Mouse (Mus musculus) hindbrain, postnatal 0 days (tissue): ENCODE measurements around the gene Cplx3. TPM values are rescaled to one million over a fixed set of nuclear protein-coding genes. Genes with fewer than 3 reads are reported as not detected.

Source experiments
- ATAC-seq: fragments of 200-750 bp; cut with Nextera tagmentation; 2 replicates; pipeline ENCODE4 v1.8.0; 2017; ENCODE audit warnings: mild to moderate bottlenecking, moderate TSS enrichment, moderate library complexity
- DNase-seq: peaks from one replicate; pipeline ENCODE4 v3.0.0-alpha.2; 2015; ENCODE audit warnings: low spot score
- H3K27ac ChIP-seq: fragments of 300-500 bp; sonication (generic); 2 replicates; pipeline ENCODE4 v1.5.1; 2014; ENCODE audit warnings: mild to moderate bottlenecking
- H3K27me3 ChIP-seq: fragments of 300-500 bp; sonication (generic); 2 replicates; pipeline ENCODE4 v1.6.1; 2014; ENCODE audit warnings: low read length, mixed read lengths; ENCODE audit not compliant: insufficient read depth
- H3K36me3 ChIP-seq: fragments of 300-500 bp; sonication (generic); 2 replicates; pipeline ENCODE4 v1.6.1; 2014; ENCODE audit warnings: low read length, mixed read lengths; ENCODE audit not compliant: insufficient read depth
- H3K4me1 ChIP-seq: fragments of 300-500 bp; sonication (generic); 2 replicates; pipeline ENCODE4 v1.6.1; 2014; ENCODE audit warnings: antibody characterized with exemption, low read length, mixed read lengths; ENCODE audit not compliant: insufficient read depth
- H3K4me2 ChIP-seq: fragments of 300-500 bp; sonication (generic); 2 replicates; pipeline ENCODE4 v1.6.1; 2014; ENCODE audit warnings: low read depth, mild to moderate bottlenecking, low read length, moderate library complexity, mixed read lengths
- H3K4me3 ChIP-seq: fragments of 300-500 bp; sonication (generic); 2 replicates; pipeline ENCODE4 v1.5.1; 2014; ENCODE audit warnings: low read length
- H3K9ac ChIP-seq: fragments of 300-500 bp; sonication (generic); replicated peaks from 2 replicates; pipeline ENCODE4 v1.6.1; 2014; ENCODE audit warnings: mild to moderate bottlenecking, low read length, moderate library complexity, mixed read lengths
- H3K9me3 ChIP-seq: fragments of 300-500 bp; sonication (generic); 2 replicates; pipeline ENCODE4 v1.6.1; 2016; ENCODE audit warnings: low read length, mixed read lengths
- CTCF ChIP-seq: IDR thresholded peaks from 2 replicates; pipeline ENCODE4 v1.5.1; 2016; ENCODE audit warnings: antibody characterized with exemption, control low read depth, low read depth
- WGBS: fragments of 180-500 bp; shearing (Covaris S2); extraction: QIAGEN DNeasy Blood & Tissue Kit; methylation state at CpG from one replicate; pipeline ENCODE4 v1.1.7; 2014; 5-methylcytosine and 5-hydroxymethylcytosine counted together
- polyA plus RNA-seq: library from polyadenylated mRNA; unstranded; fragments of >200 nt; fragmentation: Nextera tagmentation; extraction: Ambion mirVana; gene quantifications from 2 replicates; pipeline ENCODE4 v1.2.1, GENCODE M21; 2015
- total RNA-seq: library from RNA; depleted of rRNA; stranded (reverse); fragments of >200 nt; gene quantifications from 2 replicates; pipeline ENCODE4 v1.2.3, GENCODE M21; 2014

Cplx3 gene
- total and polyA plus RNA-seq, 2 experiments from 2014 or later, result 0.10 to 1.2 TPM

GRCm38 (mm10) chr9:57561711-57562099 lies 44.4 kb downstream of the Cplx3 start:
- H3K4me2 ChIP-seq, result peak overlapping the region; percentile 93
- H3K36me3 ChIP-seq, result no peaks in the 10 kb centered on the region
- TF ChIP-seq CTCF, result no peak
- H3K4me1 ChIP-seq, result peaks cover 19% of the 10 kb centered on the region
- H3K9me3 ChIP-seq, result no peaks in the 10 kb centered on the region
- H3K27me3 ChIP-seq, result no peaks in the 10 kb centered on the region
- H3K4me3 ChIP-seq, result peak overlapping the region; percentile 77
- 0 out of 2 replicates have a peak overlapping the region, but pooled peaks have one; percentile 83 for H3K27ac ChIP-seq
- WGBS, result 83% methylated on average over 13 of the region's 13 CpGs
- no peak for ATAC-seq
- DNase-seq, result no peak
- H3K9ac ChIP-seq, result peak overlapping the region; percentile 67

GRCm38 (mm10) chr9:57560861-57561710 lies 45.0 kb downstream of the Cplx3 start, which contains the start of gene Scamp2:
Gene Scamp2 (plus strand): TSS chr9:57560943.
- peak within 1 kb of the TSS; percentile 93 for H3K4me2 ChIP-seq
- H3K4me1 ChIP-seq, result peaks cover 19% of the 10 kb centered on the region
- peak; percentile 50 for TF ChIP-seq CTCF
- 1% methylated on average over 37 of the region's 37 CpGs for WGBS
- peak within 1 kb of the TSS; percentile 77 for H3K4me3 ChIP-seq
- H3K27ac ChIP-seq, result peak within 1 kb of the TSS; percentile 83
- no peaks in the 10 kb centered on the region for H3K36me3 ChIP-seq
- no peaks in the 10 kb centered on the region for H3K9me3 ChIP-seq
- no peaks in the 10 kb centered on the region for H3K27me3 ChIP-seq
- peak within 1 kb of the TSS; percentile 67 for H3K9ac ChIP-seq
- DNase-seq (peak; percentile 97), ATAC-seq (peak; percentile 99)

GRCm38 (mm10) chr9:57560263-57560662 lies 45.8 kb downstream of the Cplx3 start:
- Histone ChIP-seq H3K9me3 (no peaks in the 10 kb centered on the region), H3K9ac (peak overlapping the region; percentile 67), H3K36me3 (no peaks in the 10 kb centered on the region), H3K27ac (peak overlapping the region; percentile 83), H3K4me1 (peaks cover 19% of the 10 kb centered on the region), H3K4me3 (peak overlapping the region; percentile 77), H3K27me3 (no peaks in the 10 kb centered on the region), H3K4me2 (peak overlapping the region; percentile 93)
- DNase-seq, result peak; percentile 49
- WGBS, result 26% methylated on average over 7 of the region's 7 CpGs
- TF ChIP-seq CTCF, result no peak
- peak; percentile 1; the same call in 1 of the 2 replicates for ATAC-seq

GRCm38 (mm10) chr9:57559568-57559967 lies 46.5 kb downstream of the Cplx3 start:
- Histone ChIP-seq H3K9me3 (no peaks in the 10 kb centered on the region), H3K4me1 (peaks cover 19% of the 10 kb centered on the region), H3K36me3 (no peaks in the 10 kb centered on the region), H3K9ac (no peak overlapping the region), H3K4me3 (no peak overlapping the region), H3K4me2 (no peak overlapping the region), H3K27me3 (no peaks in the 10 kb centered on the region), H3K27ac (no peak overlapping the region)
- 85% methylated on average over 2 of the region's 2 CpGs for WGBS
- DNase-seq, result no peak
- TF ChIP-seq CTCF, result no peak
- no peak for ATAC-seq

- ATAC-seq (no peak), DNase-seq (no peak)
- H3K27ac ChIP-seq, result no peak overlapping the region
- H3K4me1 ChIP-seq, result peaks cover 19% of the 10 kb centered on the region
- H3K9ac ChIP-seq, result no peak overlapping the region
- WGBS, result 89% methylated on average over 4 of the region's 4 CpGs
- H3K27me3 ChIP-seq, result no peaks in the 10 kb centered on the region
- TF ChIP-seq CTCF, result no peak
- no peak overlapping the region for H3K4me3 ChIP-seq
- H3K36me3 ChIP-seq, result no peaks in the 10 kb centered on the region
- no peak overlapping the region for H3K4me2 ChIP-seq
- H3K9me3 ChIP-seq, result no peaks in the 10 kb centered on the region
These were observed 47.5 kb downstream of the Cplx3 start for GRCm38 (mm10) chr9:57558625-57559024.

- H3K4me1 ChIP-seq, result peaks cover 10% of the 10 kb centered on the region
- TF ChIP-seq CTCF, result no peak
- no peak overlapping the region for H3K27ac ChIP-seq
- 81% methylated on average over 3 of the region's 3 CpGs for WGBS
- no peak overlapping the region for H3K9ac ChIP-seq
- H3K36me3 ChIP-seq, result no peaks in the 10 kb centered on the region
- DNase-seq (no peak), ATAC-seq (no peak)
- H3K27me3 ChIP-seq, result no peaks in the 10 kb centered on the region
- no peak overlapping the region for H3K4me2 ChIP-seq
- H3K4me3 ChIP-seq, result no peak overlapping the region
- H3K9me3 ChIP-seq, result no peaks in the 10 kb centered on the region
These were observed 48.9 kb downstream of the Cplx3 start for GRCm38 (mm10) chr9:57557215-57557614.

- WGBS, result 45% methylated on average over 3 of the region's 3 CpGs
- TF ChIP-seq CTCF, result no peak
- no peaks in the 10 kb centered on the region for H3K27me3 ChIP-seq
- no peak overlapping the region for H3K27ac ChIP-seq
- no peak overlapping the region for H3K9ac ChIP-seq
- H3K9me3 ChIP-seq, result no peaks in the 10 kb centered on the region
- ATAC-seq (no peak), DNase-seq (no peak)
- no peaks in the 10 kb centered on the region; the same call in 1 of the 2 replicates for H3K4me1 ChIP-seq
- no peak overlapping the region for H3K4me2 ChIP-seq
- no peaks in the 10 kb centered on the region for H3K36me3 ChIP-seq
- H3K4me3 ChIP-seq, result no peak overlapping the region
These were observed 51.3 kb downstream of the Cplx3 start for GRCm38 (mm10) chr9:57554753-57555152.
